Mouse (Mus musculus): ENCODE data around the gene Cep170b.
A peak's percentile ranks its signal among the peaks of the same experiment; 100 is the strongest.

The Cep170b gene

GRCm38 (mm10) chr12:112702374-112703320 lies 17.6 kb upstream of the Cep170b start:
- no peak for DNase-seq

- peak; percentile 87 for DNase-seq
These were observed 13.3 kb upstream of the Cep170b start for GRCm38 (mm10) chr12:112706704-112707572.

DNA sequence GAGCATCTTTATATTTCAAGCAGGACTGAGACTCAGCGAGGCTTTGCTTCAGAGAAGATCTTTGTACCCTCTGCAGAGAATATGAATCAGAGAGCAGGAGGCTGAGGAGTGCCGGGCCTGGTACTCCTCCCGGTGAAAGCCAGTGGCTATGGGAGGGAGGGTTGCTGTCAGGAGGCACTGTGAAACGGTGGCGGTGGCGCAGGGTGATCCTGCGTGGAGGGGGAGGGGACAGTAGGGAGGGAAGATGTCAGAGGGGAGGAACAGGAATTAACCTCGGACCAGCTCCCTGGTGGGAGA lies 12.7 kb upstream of the Cep170b start:
- no peak for DNase-seq

- DNase-seq = peak; percentile 50
These were observed 6.3 kb upstream of the Cep170b start for GRCm38 (mm10) chr12:112713984-112714383.

DNA sequence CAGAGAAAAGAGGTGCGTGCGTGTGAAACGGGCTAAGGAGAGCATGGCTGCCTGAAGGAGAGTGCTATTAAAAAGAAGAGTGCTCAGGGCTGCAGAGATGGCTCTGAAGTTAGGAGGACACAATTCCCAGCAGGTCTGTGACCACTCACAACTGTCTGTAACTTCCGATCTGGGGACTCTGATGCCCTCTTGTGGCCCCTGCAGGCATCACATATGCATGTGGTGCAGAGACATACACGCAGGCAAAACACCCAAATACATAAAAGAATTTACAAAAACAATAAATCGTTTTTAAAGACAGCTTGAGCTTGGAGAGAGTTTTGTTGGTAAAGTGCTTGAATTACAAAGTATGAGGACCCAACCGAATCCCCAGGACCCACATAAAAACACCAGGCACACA lies 3.1 kb upstream of the Cep170b start:
- DNase-seq = no peak

- no peak for DNase-seq
These were observed 1.3 kb upstream of the Cep170b start for GRCm38 (mm10) chr12:112718995-112719394.

DNA sequence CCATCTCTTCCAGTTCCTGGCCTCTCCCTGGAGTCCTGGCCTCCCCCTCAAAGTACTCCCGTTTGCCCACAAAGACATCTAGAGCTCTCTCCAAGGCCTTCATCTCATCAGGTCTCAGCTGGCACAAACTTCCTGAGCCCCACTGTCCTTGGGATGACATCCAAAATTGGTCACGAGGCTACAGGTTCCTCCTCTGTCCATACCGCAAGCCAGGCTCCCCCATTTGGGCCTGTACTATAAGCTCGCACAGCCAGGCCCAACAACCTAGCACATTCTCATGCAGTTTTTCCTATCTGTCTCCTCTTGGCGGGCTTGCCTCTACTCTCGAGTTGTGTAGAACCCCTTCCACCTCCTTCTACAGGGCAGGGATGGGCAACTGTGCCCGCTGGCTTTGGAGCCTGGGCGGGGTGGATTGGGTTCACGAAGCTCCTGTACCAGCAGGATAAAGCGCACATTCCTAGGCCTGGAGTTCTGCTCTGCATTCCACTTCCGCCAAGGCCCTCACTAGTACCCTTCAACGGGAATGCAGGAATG lies 702 bp downstream of the Cep170b start:
- no peak for DNase-seq

DNA sequence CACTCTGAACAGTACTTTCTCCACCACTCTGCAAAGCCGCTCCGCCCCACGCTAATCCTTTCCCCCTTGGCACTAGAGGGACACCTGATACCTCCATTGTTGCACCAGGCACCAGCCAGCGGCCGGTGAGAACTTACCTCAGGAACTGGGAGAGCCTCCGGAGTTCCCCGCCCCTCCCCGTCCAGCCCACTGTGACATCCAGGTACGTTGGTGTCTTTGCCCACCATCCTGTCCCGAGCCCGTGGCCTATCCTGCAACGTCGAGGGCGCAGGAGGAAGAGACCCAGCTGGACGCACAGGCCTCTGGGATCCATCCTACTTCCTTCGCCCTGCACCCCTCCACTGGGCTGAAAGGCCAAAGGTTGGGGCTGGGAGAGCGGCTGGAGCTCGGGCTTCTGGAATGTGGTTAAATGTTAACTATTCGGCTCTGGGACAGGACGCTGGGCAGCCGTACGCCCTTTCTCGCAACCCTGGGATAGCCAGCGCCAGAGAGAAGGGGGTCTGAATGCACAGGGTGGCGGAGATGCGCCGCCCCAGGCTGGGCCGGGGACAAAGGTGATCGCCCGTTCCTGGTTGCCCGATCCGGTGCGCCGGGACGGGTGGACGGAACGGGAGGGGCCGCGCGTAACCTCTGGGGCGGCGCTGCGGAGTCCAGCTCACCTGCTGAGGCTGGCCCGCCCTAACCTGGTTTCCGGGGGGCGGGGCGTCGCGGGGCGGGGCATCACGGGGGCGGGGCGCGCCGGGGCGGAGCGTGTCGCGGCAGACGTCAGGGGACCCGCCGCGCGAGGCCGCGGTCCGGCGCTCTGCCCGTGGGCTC lies 1.4 kb downstream of the Cep170b start:
- peak; percentile 81 for DNase-seq

GRCm38 (mm10) chr12:112722240-112723027 lies 2.2 kb downstream of the Cep170b start:
- DNase-seq = peak; percentile 87

- DNase-seq = peak; percentile 77
These were observed 2.7 kb downstream of the Cep170b start for GRCm38 (mm10) chr12:112723028-112723330.

DNA sequence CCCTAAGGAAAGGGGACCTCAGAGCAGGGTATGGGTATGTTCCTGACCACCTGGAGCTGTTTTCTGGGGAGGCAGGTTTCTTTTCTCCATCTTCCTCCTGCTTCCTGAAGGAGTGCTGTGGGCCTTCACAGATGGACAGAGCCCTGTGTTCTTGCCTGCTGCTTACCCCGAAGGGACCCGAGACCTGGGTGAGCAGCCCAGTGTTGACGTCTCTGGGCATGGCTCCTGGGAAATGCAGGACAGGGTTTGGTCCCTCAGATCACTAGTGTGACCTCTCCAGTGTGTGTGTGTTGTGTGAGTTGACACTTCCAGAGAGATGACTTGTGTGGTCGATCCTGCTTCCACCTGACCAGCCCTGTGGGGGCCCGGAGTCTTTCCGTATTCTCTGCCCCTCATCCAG lies 3.2 kb downstream of the Cep170b start:
- DNase-seq = peak; percentile 51

DNA sequence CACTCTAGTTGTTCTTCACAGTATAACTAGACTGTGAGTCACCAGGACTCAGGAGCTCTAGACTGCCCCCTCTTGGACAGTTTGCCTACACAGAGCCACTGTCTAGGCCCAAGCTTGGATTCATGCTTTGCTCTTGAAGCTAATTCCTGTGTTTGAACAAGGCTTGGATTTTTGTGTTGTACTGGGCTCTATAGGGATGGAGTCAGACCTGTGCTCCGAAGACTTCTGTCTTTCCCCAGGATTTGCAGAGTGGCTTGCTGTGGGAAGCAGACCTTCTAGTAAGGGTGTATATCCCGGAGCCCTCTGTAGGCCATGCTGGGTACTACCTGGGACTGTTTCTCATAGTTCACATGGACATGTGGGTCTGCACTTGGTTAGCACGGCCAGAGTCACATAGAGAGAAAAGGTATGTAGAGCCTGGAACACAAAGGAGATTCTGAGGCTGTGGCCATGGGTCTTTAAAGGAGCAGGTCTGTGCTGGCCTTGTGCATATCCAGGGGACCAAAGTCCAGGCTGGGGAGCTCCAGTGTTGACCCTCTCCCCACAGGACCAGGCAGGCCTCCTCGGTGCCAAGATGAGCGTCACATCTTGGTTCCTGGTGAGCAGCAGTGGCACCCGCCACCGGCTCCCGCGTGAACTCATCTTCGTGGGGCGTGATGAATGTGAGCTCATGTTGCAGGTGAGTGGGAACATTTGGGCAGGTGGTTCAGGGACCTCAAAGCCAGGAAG lies 4.0 kb downstream of the Cep170b start:
- DNase-seq = peak; percentile 83

GRCm38 (mm10) chr12:112727801-112728200 lies 7.5 kb downstream of the Cep170b start:
- peak; percentile 41 for DNase-seq

DNA sequence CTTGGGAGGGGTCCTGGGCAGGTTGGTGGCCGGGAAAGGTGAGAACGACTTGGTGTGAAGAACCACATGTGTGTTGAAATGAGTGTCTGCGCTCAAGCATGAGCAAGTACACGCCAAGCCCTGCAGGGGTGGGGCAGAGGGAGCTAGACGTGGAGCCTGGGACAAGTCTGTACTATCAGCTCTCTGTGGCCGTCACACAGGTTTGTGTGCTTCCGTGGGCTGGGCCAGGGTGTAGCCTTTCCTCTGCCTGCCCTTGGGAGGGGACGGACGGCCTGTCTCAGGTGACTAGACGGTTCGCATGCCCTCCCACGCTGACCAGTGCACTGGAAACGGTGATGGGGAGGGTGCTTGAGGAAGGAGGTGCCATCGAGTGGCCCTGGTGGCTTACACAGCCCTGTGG lies 10.6 kb downstream of the Cep170b start:
- peak; percentile 25 for DNase-seq

DNA sequence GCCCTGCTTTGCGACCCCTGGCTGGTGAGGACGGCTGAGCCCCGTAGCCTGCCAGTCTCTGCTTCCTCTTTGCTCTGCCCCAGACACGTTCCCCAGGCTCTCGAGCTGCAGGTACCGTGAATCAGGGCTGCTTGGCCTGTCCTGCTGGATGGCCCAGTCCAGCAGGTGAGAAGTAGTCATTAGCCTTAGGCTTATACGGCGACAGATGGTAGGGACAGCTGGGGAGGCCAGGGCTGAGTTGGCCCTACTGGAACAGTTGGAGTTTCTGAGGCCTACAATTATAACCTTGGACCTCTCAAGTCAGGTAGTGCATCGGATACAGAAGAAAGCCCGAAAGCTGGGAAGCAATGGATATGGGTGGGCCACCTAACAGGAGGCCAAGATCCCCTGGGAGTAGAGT lies 12.3 kb downstream of the Cep170b start:
- peak; percentile 76 for DNase-seq

DNA sequence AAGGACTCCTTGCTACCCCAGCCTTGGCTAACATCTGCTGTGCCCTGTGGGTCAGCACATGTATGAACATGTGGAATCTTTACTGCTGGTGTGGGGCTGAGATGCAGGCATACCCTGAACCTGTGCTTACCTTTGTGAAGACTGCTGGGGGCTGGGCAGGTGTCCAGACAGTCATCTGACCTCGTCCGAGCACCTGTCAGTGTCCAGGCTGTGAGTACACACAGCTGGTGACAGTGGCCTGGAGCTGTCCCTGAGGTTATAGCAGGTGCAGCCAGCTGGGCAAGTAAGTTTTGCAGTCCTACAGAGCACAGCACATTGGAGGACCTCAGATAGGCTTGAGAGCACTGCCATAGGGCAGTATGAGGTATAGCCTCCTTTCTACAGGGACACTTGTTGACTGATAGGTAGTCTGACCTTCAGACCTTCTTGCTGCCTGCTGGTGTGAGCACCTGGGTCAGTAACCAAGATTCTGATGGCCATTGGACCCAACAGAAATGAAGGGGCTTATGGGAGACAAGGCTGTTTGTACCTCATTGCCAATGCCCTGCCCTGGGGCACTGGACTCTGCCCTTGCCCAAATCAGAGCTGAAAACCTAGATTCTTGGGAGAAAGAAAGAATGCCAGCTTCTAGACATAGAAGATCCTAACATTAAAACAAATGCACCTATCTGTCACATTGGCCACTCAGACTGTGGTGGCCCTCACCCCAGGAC lies 14.0 kb downstream of the Cep170b start:
- peak; percentile 55 for DNase-seq

DNA sequence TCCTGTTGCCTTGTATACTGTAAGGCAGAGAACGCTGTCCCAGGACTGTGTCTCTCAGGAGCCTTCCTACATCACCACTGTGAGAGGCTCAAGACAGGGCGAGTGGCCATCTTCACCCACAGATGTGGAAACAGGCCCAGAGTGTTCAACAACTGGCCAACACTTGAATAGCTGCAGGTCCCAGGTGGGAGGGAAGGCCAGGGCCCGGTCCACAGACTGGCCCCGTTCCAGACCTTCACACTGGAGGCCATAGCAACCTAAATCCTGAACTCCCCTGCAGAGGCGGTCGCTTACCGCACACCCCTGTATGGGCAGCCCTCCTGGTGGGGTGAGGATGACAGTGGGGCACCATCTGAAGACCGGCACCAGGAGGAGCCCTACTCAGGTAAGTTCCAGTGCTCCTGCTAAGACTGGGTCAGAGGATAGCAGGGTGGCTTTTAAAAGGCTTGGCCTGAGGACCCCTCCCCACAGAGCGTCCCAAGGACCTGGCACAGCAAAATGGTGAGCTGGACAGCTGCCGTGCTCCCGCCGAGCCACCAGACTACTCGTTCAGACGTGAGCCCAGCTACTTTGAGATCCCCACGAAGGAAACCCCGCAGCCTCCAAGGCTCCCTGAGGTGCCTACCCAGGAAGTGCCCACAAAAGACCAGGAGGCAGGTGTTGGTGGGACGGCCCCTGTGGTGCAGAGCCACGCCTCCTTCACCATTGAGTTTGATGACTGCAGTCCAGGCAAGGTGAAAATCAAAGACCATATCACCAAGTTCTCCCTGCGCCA lies 14.8 kb downstream of the Cep170b start:
- DNase-seq = peak; percentile 58

DNA sequence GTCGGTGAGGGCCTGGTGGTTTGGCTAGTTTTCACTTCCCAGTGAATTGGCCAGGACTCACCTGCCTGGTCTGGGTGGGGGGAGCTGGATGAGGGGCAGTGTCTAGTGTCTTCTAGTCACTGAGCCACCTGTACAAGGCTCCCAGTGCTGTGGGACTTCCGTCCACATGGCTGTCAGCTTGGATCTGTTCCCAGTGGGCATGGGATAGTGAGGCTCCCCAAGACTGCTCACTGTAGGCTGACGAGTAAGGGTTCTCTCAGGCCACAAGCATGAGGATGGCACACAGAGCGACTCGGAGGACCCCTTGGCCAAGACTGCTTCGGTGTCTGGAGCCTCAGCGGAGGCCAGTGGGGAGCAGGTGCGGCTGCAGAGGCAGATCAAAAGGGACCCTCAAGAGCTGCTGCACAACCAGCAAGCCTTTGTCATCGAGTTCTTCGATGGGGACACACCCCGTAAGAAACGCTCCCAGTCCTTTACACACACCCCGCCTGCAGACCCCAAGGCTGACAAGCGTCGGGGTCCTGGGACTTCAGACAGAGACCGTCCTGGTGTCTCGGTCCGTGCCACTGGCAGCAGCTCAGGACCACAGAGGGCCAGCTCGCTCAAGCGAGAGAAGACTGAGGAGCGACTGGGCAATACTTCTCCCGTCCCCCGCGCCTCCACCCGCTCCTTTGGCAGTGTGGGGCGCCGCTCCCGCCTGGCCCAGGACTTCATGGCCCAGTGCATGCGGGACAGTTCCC lies 15.8 kb downstream of the Cep170b start:
- DNase-seq = peak; percentile 71

DNA sequence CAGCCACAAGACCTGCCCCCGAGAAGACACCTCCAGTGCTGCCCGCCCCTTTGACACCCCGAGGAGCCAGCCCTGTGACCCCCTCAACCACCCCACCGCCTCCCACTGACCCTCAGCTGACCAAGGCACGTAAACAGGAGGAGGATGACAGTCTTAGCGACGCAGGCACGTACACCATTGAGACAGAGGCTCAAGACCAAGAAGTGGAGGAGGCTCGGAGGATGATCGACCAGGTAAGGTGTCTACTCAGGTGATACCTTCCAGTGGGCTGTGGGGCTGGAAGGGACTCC lies 16.3 kb downstream of the Cep170b start:
- DNase-seq = peak; percentile 66
